Mouse (Mus musculus): ENCODE measurements at regions not wholly inside any gene's neighbourhood (a gene's known extent, or its start where the extent isn't known, plus 50 kb on each side); places are given as distances from the start of the nearest gene placed in this dataset.
A peak's percentile ranks its signal among the peaks of the same experiment; 100 is the strongest.

DNA sequence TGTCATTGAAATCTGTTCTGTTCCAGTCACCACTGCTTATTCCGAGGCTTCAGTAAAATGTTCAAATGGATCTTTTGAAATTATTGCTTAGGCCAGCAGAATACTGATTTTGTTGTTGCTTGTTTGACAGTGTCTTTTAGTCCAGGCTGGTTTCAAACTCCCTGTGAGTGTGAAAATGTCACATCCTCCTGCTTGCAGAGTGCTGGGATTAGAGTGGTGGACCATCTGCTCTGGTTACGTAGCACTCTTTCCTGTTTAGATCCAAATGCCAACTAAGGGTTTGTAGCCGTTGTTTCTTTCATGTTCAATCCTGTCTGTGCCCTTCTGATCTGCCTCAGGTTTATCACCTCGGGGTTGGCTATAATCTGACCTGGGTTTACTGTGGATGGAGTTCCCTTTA, 646.2 kb upstream of the Pkn2 start:
- DNase-seq (ENCODE audit: low spot score) (no peak), ATAC-seq (ENCODE audit: insufficient read depth, low FRiP score, low TSS enrichment) (no peak)
- Histone ChIP-seq H3K4me2 (ENCODE audit: low read depth) (no peak overlapping the region), H3K4me3 (ENCODE audit: low read depth, low read length) (no peak overlapping the region), H3K9ac (ENCODE audit: low read length) (no peak overlapping the region), H3K27me3 (ENCODE audit: control insufficient read depth, insufficient read depth, low read length) (no peaks in the 10 kb centered on the region), H3K27ac (ENCODE audit: low read depth, low read length) (no peak overlapping the region), H3K4me1 (ENCODE audit: control insufficient read depth, insufficient read depth, low read length) (no peaks in the 10 kb centered on the region), H3K9me3 (ENCODE audit: control insufficient read depth, low read length) (no peaks in the 10 kb centered on the region), H3K36me3 (ENCODE audit: control insufficient read depth, insufficient read depth, low read length) (no peaks in the 10 kb centered on the region)
- 69% methylated on average over 4 of the region's 4 CpGs for WGBS

DNA sequence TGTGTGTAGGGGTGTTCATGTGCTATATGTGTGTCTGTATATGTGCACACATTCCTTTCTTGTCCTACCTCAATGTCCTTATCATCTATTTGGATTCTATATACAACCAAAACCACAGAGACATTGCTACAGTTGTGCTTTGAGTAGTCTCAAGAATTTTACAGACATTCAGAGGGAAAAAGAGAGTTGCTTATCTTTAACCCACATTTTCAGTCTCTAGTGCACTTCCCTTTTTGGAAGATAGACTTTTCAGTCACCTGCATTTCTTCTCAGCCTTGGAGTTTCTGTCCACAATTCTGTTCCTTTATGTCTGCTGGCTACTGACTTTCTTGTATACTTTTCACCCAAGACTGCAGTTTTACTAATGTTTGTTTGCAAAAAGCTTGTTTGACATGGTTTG, 645.5 kb upstream of the Pkn2 start:
- Histone ChIP-seq H3K27ac (ENCODE audit: low read depth, low read length) (no peak overlapping the region), H3K4me2 (ENCODE audit: low read depth) (no peak overlapping the region), H3K9me3 (ENCODE audit: control insufficient read depth, low read length) (no peaks in the 10 kb centered on the region), H3K27me3 (ENCODE audit: control insufficient read depth, insufficient read depth, low read length) (no peaks in the 10 kb centered on the region), H3K36me3 (ENCODE audit: control insufficient read depth, insufficient read depth, low read length) (no peaks in the 10 kb centered on the region), H3K4me1 (ENCODE audit: control insufficient read depth, insufficient read depth, low read length) (no peaks in the 10 kb centered on the region), H3K9ac (ENCODE audit: low read length) (no peak overlapping the region), H3K4me3 (ENCODE audit: low read depth, low read length) (no peak overlapping the region)
- no peak for DNase-seq (ENCODE audit: low spot score)
- ATAC-seq (ENCODE audit: insufficient read depth, low FRiP score, low TSS enrichment), result no peak

DNA sequence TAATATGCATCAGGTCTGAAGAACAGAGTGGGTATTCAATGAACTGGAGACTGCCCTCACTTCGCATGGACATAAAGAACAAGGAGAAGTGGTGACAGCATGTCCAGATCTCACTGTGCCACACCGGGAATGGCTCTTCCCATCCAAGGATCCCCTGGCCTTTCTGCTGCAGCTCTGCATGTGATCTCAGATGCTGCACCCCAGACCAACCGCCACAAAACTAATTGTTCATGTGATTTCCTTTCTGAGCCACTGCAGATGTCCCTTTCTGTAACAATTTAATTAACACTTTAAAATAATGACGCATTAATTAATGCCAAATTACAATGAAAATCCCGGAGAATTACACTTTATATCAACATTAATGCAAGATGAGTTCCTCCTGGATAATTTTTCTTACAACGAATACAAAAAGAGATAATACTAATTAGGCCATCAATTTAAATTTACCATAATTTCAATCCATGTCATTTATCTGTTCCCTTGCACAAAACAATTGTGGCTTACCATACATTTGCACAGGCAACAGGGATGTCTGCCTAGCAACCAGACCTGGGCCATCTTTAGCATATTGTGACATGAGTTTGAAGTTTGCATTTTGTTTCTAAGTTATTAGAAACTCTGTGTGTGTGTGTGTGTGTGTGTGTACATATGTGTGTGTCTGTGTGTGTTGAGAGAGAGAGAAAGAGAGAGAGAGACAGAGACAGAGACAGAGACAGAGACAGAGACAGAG, 630.9 kb upstream of the Pkn2 start:
- ATAC-seq (ENCODE audit: insufficient read depth, low FRiP score, low TSS enrichment) (no peak), DNase-seq (ENCODE audit: low spot score) (no peak)
- Histone ChIP-seq H3K4me2 (ENCODE audit: low read depth) (no peak overlapping the region), H3K36me3 (ENCODE audit: control insufficient read depth, insufficient read depth, low read length) (no peaks in the 10 kb centered on the region), H3K4me1 (ENCODE audit: control insufficient read depth, insufficient read depth, low read length) (no peaks in the 10 kb centered on the region), H3K27me3 (ENCODE audit: control insufficient read depth, insufficient read depth, low read length) (no peaks in the 10 kb centered on the region), H3K9ac (ENCODE audit: low read length) (no peak overlapping the region), H3K9me3 (ENCODE audit: control insufficient read depth, low read length) (no peaks in the 10 kb centered on the region), H3K4me3 (ENCODE audit: low read depth, low read length) (no peak overlapping the region), H3K27ac (ENCODE audit: low read depth, low read length) (no peak overlapping the region)
- WGBS, result 82% methylated on average over 6 of the region's 6 CpGs

DNA sequence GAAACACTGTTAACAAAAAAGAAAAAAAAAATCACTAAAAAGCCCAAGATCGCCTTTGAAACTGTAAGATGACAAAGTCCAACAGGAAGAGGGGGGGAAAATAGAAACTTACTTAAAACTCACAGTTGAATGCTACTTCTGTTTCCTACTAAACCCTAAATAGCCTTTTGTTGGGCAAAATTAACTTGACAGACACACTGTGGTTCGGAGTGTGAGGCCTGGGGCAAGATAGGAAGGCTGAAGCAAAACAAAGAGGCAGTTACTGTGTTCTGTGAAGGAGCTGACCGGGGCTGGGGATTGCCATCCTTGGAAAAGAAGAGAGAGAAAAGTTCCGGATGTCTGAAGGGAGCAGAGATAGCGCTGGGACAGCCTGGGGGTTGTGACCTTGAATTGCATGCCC, 627.7 kb upstream of the Pkn2 start:
- ATAC-seq (ENCODE audit: insufficient read depth, low FRiP score, low TSS enrichment) (no peak; the same call in 1 of the 2 replicates), DNase-seq (ENCODE audit: low spot score) (no peak)
- Histone ChIP-seq H3K4me1 (ENCODE audit: control insufficient read depth, insufficient read depth, low read length) (no peaks in the 10 kb centered on the region), H3K36me3 (ENCODE audit: control insufficient read depth, insufficient read depth, low read length) (no peaks in the 10 kb centered on the region), H3K27ac (ENCODE audit: low read depth, low read length) (no peak overlapping the region), H3K4me2 (ENCODE audit: low read depth) (no peak overlapping the region), H3K4me3 (ENCODE audit: low read depth, low read length) (no peak overlapping the region), H3K9me3 (ENCODE audit: control insufficient read depth, low read length) (no peaks in the 10 kb centered on the region), H3K9ac (ENCODE audit: low read length) (no peak overlapping the region), H3K27me3 (ENCODE audit: control insufficient read depth, insufficient read depth, low read length) (no peaks in the 10 kb centered on the region)
- 55% methylated on average over 5 of the region's 5 CpGs for WGBS

DNA sequence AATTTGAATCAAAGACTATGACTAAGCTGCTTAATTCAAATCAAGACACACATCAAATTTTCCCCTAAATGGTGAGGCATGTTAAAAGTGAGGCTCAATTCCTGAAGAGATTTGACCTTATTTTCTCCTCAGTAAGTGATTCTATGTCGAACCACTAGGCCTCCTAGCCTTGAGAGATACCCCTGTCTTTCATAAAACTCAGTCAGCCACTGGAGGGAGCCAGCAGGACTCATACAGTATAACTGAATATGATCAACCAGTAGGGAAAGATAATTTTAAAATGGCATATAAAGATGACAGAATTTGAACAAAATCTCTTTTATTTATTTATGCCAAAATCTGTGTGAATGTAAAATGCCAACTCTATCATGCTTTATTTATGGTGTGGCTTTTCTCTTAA, 626.5 kb upstream of the Pkn2 start:
- 79% methylated on average over 1 of the region's 1 CpGs for whole genome bisulfite sequencing
- Histone ChIP-seq H3K36me3 (ENCODE audit: control insufficient read depth, insufficient read depth, low read length) (no peaks in the 10 kb centered on the region), H3K9me3 (ENCODE audit: control insufficient read depth, low read length) (no peaks in the 10 kb centered on the region), H3K27me3 (ENCODE audit: control insufficient read depth, insufficient read depth, low read length) (no peaks in the 10 kb centered on the region), H3K27ac (ENCODE audit: low read depth, low read length) (no peak overlapping the region), H3K4me2 (ENCODE audit: low read depth) (no peak overlapping the region), H3K4me3 (ENCODE audit: low read depth, low read length) (no peak overlapping the region), H3K4me1 (ENCODE audit: control insufficient read depth, insufficient read depth, low read length) (no peaks in the 10 kb centered on the region), H3K9ac (ENCODE audit: low read length) (no peak overlapping the region)
- ATAC-seq (ENCODE audit: insufficient read depth, low FRiP score, low TSS enrichment) (no peak), DNase-seq (ENCODE audit: low spot score) (peak; percentile 23)

DNA sequence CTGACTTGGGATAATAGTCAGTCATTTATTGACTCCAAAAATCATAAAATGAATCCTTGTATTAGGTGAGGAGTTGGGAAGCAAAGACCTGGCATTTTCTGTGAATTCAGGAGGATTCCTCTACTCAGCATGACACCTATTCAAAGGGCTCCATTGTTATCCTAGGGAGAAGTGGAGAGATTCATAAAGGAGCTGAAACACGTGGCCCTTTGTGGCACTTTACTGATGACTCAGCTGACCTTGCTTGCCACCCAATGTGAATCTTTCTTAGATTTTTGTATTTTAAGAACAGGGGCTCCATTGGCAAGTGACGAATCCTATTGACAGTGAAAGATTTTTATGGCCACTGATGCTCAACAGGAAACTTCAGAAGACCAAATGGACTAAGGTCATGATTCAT, 619.2 kb upstream of the Pkn2 start:
- H3K4me3 ChIP-seq (ENCODE audit: low read depth, low read length), result no peak overlapping the region
- no peak overlapping the region for H3K4me2 ChIP-seq (ENCODE audit: low read depth)
- WGBS, result 27% methylated on average over 2 of the region's 2 CpGs
- H3K9me3 ChIP-seq (ENCODE audit: control insufficient read depth, low read length), result no peaks in the 10 kb centered on the region
- no peak overlapping the region for H3K9ac ChIP-seq (ENCODE audit: low read length)
- H3K27me3 ChIP-seq (ENCODE audit: control insufficient read depth, insufficient read depth, low read length), result no peaks in the 10 kb centered on the region
- no peak for DNase-seq (ENCODE audit: low spot score)
- no peaks in the 10 kb centered on the region for H3K36me3 ChIP-seq (ENCODE audit: control insufficient read depth, insufficient read depth, low read length)
- no peak overlapping the region for H3K27ac ChIP-seq (ENCODE audit: low read depth, low read length)
- no peaks in the 10 kb centered on the region for H3K4me1 ChIP-seq (ENCODE audit: control insufficient read depth, insufficient read depth, low read length)
- no peak for ATAC-seq (ENCODE audit: insufficient read depth, low FRiP score, low TSS enrichment)

DNA sequence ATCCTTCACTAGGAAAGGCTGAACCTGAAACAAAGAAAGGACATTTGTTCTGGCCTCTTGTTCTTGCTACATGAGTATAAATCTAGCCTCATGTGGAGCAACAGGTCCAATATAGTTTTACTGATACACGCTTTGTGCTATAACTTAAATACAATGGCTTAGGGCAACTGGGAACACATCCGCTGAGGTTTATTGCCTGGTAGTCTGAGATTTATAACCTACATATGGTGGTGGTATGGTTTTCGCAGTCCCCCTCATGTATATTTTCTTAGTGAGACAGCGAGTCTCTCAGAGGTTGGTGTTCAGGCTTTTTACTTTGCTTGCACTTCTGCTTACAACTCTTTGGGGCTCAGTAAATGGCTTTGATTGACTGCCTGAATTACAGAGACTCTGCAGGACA, 613.6 kb upstream of the Pkn2 start:
- Histone ChIP-seq H3K9ac (ENCODE audit: low read length) (no peak overlapping the region), H3K4me1 (ENCODE audit: control insufficient read depth, insufficient read depth, low read length) (no peaks in the 10 kb centered on the region), H3K27ac (ENCODE audit: low read depth, low read length) (no peak overlapping the region), H3K9me3 (ENCODE audit: control insufficient read depth, low read length) (no peaks in the 10 kb centered on the region), H3K36me3 (ENCODE audit: control insufficient read depth, insufficient read depth, low read length) (no peaks in the 10 kb centered on the region), H3K27me3 (ENCODE audit: control insufficient read depth, insufficient read depth, low read length) (no peaks in the 10 kb centered on the region), H3K4me2 (ENCODE audit: low read depth) (no peak overlapping the region), H3K4me3 (ENCODE audit: low read depth, low read length) (no peak overlapping the region)
- ATAC-seq (ENCODE audit: insufficient read depth, low FRiP score, low TSS enrichment) (no peak), DNase-seq (ENCODE audit: low spot score) (no peak)
- WGBS, result 69% methylated on average over 4 of the region's 4 CpGs

DNA sequence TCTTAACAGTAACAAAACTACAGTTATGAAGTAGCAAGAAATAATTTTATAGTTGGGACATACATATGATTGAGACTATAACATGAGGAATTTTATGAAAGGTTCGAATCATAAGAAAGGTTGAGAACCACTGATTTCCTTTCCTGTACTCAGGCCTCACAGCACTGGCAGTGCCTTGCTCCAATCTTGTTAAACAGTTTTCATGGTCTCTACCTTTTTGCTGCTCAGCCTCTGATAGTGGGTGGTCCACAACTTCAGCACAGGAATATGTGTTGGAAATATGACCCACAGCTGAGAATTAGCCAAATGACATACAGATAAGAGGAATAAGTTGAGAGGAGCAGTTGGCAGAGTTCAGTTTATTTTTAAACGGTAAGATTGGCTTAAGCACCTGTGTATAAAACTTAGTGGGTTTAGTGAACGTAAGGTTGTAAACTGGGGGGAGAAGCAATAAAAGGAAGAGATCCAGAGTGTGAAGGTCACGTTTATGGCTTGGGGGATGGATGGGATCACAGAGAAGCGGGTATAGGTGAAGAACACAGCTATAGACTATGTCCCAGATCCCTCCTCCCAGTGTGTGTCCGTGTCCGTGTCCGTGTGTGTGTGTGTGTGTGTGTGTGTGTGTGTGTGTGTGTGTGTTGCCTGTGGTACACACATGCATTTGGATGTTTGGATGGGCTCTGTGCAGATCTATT, 596.3 kb upstream of the Pkn2 start:
- ATAC-seq (ENCODE audit: insufficient read depth, low FRiP score, low TSS enrichment) (no peak), DNase-seq (ENCODE audit: low spot score) (no peak)
- H3K27ac ChIP-seq (ENCODE audit: low read depth, low read length), result no peak overlapping the region
- no peaks in the 10 kb centered on the region for H3K36me3 ChIP-seq (ENCODE audit: control insufficient read depth, insufficient read depth, low read length)
- H3K4me2 ChIP-seq (ENCODE audit: low read depth), result no peak overlapping the region
- no peaks in the 10 kb centered on the region for H3K4me1 ChIP-seq (ENCODE audit: control insufficient read depth, insufficient read depth, low read length)
- no peaks in the 10 kb centered on the region for H3K27me3 ChIP-seq (ENCODE audit: control insufficient read depth, insufficient read depth, low read length)
- H3K9me3 ChIP-seq (ENCODE audit: control insufficient read depth, low read length), result no peaks in the 10 kb centered on the region
- no peak overlapping the region for H3K4me3 ChIP-seq (ENCODE audit: low read depth, low read length)
- no peak overlapping the region for H3K9ac ChIP-seq (ENCODE audit: low read length)
- 70% methylated on average over 8 of the region's 8 CpGs for WGBS

DNA sequence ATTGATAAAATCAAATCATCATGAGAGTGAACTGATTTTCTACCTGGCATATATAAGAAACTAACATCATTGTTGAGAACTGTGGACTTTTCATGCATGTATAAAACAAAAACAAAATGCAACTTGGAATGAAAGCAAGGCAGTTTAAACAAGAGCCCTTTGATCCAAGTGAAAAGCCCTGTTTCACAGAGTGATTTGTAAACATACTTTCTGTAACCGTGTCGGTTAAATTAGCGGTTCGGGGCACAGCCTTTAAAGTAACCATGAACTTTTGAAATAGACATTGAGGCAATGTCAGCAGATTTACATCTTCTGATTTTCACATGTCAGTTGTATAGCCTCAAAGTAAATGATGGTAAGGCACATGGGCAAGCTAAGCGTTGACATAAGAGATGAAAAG, 593.7 kb upstream of the Pkn2 start:
- DNase-seq (ENCODE audit: low spot score) (no peak), ATAC-seq (ENCODE audit: insufficient read depth, low FRiP score, low TSS enrichment) (peak; percentile 80)
- Histone ChIP-seq H3K9me3 (ENCODE audit: control insufficient read depth, low read length) (no peaks in the 10 kb centered on the region), H3K4me3 (ENCODE audit: low read depth, low read length) (no peak overlapping the region), H3K4me1 (ENCODE audit: control insufficient read depth, insufficient read depth, low read length) (no peaks in the 10 kb centered on the region), H3K4me2 (ENCODE audit: low read depth) (no peak overlapping the region), H3K27me3 (ENCODE audit: control insufficient read depth, insufficient read depth, low read length) (no peaks in the 10 kb centered on the region), H3K27ac (ENCODE audit: low read depth, low read length) (no peak overlapping the region), H3K36me3 (ENCODE audit: control insufficient read depth, insufficient read depth, low read length) (no peaks in the 10 kb centered on the region), H3K9ac (ENCODE audit: low read length) (no peak overlapping the region)
- 48% methylated on average over 5 of the region's 5 CpGs for WGBS
